Mouse (Mus musculus): ENCODE measurements around the gene Gm10643.

DNA sequence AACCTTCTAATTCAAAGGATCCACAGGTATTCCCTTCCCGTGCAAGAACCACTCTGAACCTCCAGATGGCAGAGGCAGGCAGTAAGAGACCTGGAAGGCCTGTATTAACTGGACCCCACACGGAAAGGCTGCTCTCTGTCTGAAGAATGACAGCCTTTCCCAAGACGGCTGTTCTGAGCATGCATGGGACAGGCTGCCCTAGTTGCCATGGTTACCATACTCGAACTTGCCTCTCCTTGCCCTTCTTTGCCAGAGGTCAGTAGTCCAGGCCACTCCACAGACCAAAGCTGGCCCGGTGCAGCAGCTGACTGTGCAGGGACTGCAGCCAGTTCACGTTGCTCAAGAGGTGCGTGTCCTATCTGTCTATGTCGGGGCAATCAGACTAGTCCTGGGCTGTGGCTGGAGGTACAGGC, 18.9 kb upstream of the Gm10643 start:
- TF ChIP-seq CTCF (IDR thresholded peaks at IDR 0.05; ENCODE audit: extremely low read depth, insufficient read length, insufficient replicate concordance, low read depth, low read length), result no peak
- no peak for TF ChIP-seq POLR2A (IDR thresholded peaks at IDR 0.05; ENCODE audit: low read depth, low read length)
